Mouse (Mus musculus) heart, adult 11 months (tissue): ENCODE results near the gene Bicc1.

Experiments
- DNase-seq: peaks from one replicate; pipeline ENCODE4 v3.0.0; 2022

Gene Bicc1

DNA sequence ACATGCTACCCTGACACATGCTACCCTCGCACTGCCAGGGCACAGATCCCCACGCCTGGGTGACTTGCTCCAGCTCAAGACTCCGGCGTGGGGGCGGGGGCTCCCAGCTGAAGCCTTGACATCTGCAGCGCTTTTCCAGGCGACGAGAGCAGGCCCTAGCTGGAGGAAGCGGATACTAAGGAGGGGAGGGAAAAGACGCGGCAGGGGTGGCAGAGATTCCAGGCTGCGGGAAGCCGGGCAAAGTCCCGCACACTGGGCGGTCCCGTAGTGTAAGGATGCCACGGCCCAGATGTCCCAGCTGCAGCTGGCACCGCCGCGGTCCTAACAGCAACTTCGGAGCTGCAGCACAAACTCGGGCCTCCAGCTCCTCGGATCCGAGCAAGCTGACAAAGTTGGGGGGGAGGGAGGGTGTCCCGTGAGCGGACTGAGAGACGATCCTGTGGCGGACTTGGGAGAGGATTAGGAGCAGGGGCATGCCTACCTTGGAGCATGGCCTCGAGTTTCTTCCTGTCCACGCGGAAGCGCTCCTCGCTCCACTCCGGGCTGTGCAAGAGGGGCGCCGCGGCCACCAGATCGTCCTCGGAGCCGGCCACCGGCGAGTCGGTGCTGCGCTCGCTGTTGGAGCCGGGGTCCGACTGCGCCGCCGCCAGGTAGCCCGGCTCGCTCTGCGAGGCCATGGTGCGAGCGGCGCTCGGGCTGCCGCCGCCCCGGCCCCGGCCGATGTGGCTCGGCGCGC, 392 bp downstream of the Bicc1 start:
- peak; percentile 98 for DNase-seq

DNA sequence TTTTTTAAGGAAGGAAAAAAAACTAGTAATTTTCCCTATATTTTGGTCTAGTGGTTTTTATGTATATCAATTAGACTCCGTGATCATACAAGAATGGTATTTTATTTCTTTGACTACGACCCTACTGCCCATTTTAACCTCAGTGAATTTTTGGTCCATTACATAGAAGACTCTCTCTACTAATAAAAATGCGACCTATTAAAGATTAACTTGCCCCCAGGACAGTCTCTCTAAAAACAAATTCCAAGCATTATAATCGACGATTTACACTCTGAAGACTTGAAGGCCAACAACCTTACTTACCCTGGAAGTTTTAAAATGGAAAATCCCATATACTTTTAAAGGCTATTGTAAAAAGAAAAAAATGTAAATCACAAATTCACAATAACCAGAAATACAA, 2.9 kb downstream of the Bicc1 start:
- DNase-seq = no peak

DNA sequence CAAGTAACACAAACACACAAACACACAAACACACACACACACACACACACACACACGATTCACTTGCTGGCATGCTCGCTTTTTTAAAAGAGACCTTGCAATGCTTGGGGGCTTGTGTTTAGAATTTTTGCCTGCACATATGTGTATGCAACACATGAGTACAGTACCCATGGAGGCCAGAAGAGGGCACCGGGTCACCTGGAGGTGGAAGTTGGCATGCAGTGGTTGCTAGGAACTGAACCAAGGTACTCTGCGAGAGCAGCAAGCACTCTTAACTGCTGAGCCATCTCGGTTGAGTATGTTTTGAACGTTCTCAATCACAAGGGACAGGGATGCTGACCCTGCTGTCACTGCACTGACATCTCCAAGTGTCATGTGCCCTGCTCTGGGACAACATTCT, 5.9 kb downstream of the Bicc1 start:
- peak; percentile 86 for DNase-seq

DNA sequence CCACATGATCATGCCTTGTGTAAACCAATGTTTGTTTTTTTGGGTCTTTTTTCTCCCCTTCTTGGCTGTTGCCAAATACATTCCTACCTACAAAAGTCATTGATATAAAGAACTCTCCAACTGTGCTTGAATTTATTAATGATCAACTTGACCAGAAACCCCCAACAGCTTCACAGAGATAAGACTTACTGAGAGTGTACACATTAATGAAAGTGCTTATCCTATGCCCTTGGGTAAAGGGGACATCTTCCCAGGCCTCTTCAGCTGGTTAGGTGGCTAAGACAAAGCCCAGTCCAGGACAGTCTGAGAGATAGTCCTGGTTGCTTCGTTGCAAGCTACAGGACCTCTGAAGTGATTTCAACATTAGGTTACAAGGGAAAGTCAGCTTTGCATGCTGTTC, 6.4 kb downstream of the Bicc1 start:
- peak; percentile 27 for DNase-seq

DNA sequence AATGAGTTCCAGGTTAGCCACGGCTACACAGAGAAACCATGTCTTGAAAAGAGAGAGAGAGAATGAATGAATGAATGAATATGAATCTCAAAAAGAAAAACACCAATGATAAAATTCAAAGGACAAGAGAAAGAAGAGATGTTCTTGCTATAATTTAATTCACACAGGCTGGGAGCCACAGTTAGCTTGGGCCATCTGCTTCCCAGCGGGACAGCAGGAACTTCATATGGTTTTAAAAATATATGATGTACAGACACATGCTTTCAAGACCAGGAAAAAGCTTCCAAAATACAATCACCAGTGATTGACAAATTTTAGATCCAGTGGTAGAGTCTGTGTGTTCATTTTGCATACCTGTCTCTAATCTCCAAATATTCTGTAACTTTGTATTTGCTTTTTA, 9.0 kb downstream of the Bicc1 start:
- no peak for DNase-seq

DNA sequence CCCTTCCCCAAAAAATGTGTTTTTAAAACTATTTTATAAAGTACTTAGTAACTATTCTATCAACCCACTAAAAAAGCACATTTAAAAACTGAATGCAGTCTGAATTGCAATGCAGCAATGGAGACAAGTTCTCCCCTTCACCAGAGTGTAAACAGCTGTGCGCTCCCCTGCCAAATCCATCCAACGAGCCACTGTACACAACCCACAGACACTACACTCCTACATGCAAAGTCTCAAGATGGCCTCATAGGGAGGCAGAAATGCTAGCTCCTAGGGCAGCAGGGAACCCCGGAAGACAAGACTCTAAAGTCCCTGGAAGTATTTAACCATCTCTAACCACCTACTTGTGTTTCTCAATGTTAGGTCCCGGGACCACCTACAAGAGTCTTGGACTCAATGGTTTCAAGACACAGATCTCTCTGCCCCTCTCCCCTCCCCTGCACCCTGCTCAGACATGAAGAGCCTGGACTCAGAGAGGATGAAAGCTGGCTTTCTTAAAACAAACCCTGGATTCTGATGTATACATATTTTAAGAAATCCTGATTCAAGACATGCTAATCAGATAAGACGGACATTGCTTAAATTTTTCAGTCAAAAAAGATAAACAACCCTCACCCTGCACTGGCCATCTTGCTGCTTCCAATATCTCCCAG, 10.4 kb downstream of the Bicc1 start:
- peak; percentile 72 for DNase-seq

DNA sequence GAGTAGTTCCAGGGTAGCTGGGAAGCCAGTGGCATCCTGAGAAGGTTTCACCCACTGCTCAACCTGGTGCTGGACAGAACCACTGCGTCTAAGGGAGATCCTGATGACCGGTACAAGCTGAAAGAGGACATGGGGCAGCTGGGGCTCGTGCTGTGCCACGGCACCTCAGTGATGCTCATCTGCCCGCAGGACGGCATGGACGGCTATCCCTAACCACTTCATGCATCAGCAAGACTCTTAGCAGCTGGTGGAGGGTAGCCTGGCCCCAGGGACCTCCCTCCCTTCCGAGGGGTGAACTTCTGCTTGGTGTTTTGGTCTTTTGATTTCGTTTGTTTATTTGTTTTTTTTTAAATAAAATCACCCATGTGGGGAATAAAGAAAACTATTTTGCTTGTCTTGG, 11.3 kb downstream of the Bicc1 start:
- peak; percentile 85 for DNase-seq

DNA sequence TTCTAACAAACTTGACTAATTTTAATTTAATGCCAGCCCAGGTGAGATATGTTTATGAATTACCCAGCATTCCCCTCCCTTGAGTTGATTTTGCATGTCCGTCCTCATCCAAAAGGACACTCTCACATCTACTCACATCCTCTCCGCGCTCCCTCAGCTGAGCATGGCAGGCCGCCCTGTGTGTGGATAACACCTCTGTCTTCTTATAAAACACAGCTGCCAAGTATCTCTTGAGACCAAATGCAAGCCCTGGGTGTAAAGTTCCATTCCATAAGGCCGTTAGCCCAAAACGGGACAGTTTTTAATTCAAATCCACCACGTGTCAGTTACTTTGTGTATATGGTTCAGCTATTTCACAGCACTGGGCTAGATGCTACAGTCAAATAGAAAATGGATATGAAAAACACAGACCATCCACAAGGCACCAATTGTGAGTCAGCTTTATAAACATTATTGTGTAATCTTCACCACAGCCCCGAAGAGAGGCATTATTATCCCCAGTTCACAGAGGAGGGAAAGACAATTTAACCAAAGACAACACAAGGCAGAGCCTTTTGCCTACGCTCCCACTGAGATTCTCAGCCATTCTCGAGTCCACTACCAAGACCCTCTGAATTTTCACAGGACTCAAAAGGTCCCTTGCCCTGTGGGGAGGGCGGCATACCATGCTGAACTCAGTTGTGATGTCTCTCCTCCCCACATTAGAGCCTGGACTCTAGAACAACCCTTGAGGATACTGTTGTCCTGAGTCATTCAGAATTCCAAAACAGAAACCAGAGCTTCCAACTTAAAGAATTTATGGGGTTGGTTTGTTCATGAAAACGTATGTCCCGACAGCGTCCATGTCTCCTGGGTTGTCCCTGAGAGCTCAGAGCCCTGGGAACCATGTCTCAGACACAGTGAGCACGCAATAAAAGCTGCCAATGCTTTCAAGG, 12.6 kb downstream of the Bicc1 start:
- DNase-seq = peak; percentile 93

DNA sequence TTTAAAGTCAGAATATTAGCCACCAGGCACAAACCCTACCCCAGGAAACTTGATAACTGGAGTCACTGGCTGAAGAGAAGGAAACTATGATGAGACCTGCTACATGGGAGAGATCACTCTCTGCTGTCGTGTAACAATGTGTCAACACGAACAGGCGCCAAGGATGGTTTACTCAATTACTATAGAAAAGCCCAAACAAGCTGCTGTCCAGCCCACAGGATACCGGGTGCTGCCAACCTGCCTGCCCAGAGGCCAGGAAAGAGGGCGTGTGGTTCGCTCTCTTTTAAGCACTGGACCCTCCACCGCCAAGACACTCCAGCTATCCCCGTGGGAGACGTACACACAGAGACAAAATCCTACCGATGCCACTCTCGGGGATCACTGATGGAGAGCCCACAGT, 13.7 kb downstream of the Bicc1 start:
- DNase-seq = peak; percentile 91

DNA sequence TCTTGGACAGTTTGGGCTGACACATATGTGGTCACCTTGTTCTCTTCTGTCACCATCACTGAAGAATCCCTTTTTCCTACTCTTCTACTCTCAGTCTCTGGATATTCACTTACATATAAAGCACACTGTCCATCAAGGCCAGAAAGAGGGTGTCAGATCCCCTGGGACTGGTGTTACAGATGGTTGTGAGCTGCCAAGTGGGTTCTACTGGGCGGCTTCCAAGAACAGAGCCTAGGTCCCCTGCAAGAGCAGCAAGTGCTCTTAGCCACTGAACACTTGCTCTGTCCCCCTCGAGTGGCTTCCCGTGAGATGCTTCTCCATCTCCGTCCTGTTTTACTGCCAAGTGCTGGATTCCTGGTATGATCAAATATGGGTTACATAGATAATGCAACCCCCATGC, 15.3 kb downstream of the Bicc1 start:
- DNase-seq = peak; percentile 93

DNA sequence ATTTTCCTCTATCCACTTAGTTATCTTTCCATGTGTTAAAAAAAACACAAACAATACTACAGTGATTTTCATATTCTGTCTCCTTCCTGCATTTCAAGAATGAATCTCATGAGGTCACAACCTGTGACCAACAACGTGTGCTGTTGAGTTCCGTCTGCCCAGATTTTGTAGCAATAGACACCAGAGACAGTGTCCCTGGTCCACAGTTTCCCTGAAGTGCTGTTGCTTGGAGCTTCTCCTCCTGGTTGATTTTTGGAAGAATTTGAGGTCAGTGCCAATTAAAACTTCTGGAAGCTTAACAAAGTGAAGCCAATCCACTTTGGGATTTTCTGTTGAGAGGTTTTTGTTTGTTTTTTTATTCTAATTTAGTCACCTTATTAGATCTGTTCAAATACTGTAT, 16.9 kb downstream of the Bicc1 start:
- DNase-seq = peak; percentile 52

DNA sequence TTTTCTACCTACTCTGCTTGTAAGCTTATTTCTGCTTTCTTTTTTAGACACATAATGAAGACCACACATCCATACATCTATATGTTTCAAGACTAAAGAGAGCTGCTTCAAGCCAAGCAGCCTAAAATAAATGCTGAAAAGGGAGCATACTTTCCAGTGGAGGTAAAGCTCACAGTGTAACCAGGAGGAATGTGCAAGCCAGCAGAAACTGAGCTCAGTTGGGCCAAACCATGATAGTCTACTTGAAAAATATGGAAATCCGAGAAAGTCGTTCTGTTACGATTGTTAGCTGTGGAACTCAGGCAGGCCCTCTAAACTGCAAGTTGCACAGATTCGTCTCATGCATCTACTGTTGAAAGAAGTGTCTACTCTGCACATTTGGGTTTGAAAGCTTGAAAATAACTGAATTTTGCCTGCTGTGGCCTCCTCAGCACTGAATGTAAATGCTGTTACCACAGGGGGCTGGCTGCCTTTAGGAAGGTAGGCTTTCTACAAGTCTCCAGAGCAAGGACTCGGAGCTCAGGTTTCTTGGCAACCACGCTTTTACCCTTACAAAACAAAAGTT, 19.1 kb downstream of the Bicc1 start:
- peak; percentile 59 for DNase-seq

DNA sequence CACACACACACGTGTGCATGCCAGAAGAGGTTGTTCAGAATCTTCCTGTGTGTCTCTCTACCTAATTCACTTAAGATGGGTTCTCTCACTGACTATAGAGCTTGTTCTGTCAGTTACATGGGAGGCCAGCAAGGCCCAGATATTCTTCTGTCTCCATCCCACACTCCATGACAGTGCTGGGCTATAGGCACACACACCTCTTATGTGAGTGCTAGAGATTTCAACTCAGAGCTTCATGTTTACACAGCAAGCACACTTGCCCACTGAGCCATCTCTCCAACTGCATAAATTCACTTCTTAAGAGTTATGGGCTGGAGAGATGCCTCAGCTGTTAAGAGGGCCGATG, 20.7 kb downstream of the Bicc1 start:
- DNase-seq = peak; percentile 82

DNA sequence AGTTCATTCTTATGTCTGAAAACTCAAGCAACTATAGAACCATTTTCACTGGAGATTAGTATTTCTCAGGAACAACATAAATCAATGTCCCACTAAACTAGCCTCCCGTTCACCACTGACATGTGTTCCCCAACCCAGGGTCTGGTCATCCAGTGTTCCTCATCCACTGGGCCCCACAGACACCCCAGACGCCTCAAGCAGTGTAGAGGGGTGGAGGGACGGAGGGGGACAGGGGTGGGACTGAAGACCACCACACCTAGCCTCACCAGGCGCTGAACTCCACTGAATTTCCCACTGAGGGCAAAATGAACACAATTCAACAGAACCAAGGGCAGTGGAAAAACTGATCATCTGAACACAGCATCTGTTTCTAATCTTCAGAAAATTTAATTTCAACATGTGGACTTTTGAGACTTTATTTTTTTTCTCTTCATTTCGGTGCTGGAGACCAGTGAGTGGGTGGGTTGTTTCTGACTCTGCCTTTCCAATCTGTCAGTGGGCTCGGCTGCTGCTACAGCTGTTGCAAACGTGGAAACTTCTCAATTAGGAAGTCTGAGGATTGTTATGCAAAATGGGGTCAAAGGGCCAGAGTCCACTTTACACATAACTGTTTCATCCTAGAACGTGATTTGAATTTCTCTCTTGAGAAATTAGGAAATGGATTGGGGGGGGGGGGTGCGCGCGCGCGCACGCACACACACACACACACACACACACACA, 21.2 kb downstream of the Bicc1 start:
- DNase-seq = peak; percentile 79

DNA sequence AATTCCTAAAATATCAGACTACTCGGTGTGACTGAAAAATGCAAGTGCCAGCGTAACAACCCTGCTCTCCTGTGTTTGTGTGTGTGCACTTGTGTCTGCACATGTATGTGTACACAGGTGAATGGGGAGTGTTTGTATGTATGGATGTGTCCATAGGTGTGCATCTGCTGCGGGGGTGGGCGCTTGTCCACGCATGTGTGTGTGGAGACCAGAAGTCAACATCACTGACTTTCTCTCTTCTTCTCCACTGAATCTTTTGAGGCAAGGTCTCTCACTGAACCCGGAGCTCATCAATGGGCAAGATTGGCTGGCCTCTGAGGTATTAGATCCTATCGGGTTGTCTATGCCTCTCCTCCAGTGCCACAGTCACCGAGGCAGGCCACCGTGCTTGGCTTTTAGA, 21.9 kb downstream of the Bicc1 start:
- peak; percentile 80 for DNase-seq

DNA sequence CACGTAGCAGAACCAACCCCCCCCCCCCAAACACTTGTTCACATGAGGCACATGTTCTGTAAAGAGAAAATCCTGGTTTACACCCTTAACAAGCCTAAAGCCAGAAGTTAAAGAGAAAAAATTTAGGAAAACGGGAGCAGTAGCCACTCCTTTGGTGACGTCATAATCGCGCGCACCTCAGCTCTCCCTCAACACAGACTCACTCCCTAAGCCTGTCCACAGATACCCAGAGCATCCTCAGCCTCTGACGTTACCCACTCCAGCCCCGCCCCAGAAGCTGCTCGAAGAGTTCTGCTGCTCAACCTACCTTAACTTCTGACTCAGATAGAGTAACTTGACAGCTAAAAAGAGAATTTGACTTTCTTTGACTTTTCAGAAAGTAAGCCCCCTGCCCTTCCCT, 28.2 kb downstream of the Bicc1 start:
- DNase-seq = no peak

DNA sequence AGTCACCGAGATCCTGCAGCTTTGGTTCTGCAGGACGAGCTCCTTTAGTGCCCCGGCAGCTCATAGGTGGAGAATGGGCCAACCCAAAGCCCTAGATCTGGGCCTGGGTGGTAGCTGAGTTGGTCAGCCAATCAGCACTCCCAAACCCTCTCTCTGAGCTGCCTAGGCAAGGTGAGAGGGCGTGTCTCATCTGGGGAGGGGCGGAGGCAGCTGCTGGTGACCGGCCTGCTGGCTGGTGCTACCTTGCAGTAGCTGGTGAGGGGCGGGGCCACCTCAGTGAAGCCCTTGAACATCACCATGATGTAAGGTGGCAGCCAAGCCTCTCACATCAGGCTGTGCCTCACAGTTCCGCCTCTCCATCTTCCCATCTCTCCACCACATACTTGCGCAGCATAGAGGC, 29.2 kb downstream of the Bicc1 start:
- no peak for DNase-seq

DNA sequence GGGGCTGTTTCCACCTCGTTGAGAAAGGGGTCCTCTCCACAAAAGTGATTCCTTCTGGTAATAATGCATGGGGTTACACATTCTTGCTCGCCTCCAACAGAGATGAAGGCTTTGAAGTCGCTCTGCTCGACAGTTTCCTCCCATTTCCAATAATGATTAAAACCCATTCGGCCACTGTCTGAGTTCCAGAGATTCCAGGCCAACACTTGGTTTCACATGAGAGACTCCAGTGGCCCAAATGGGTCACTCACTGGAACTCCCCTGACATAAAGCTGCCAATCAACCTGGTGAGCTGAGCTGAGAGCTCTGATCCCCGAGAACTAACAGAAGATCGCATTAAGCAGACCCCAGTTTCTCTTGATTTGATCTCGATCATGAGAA, 31.6 kb downstream of the Bicc1 start:
- peak; percentile 78 for DNase-seq

DNA sequence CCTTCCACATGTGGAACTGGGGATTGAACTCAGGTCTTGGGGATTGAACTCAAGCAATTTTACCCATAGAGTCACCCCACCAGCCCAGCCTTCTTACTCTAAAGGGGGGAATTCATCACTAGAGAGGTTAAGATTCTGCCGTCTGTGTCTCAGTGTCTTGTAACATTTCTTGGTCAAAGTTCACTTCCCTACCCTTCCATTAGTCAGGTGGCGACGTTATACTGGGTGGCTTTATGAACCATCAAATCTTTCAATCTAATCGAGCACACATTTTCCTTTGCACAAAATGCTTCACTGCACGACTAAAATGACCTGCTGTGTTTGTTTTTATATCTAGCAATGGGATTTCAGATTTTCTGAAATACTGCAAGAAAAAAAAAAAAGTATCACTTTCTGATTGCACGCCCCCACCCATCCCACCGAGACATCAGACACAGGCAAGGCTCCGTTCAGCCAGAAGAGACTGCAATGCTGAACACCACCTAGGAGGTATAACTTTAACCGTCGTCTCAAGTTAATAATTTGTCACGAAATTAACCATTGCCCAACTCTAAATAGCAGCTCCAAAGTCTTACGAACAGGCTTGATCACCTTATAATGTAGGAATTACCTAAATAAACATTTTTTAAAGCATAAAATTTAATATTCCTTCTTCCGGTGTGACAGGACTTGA, 32.1 kb downstream of the Bicc1 start:
- DNase-seq = peak; percentile 29

DNA sequence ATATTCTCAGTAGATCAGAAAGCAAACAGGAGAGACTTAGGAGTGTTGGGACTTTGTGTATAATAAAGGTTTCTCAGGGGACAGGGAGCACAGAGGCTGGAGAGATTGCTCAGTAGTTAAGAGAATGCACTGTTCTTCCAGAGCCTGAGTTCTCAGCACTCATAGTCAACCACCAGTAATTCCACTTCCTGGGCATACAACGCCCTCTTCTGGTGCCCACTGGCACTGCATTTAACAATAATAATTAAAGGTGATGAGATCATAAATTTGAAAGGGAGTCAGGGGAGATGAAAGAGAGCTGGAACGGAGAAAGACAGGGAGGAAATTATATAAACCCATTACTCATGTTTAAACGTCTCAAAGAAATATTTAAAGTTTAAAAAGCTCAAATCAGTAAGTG, 35.5 kb downstream of the Bicc1 start:
- peak; percentile 53 for DNase-seq

DNA sequence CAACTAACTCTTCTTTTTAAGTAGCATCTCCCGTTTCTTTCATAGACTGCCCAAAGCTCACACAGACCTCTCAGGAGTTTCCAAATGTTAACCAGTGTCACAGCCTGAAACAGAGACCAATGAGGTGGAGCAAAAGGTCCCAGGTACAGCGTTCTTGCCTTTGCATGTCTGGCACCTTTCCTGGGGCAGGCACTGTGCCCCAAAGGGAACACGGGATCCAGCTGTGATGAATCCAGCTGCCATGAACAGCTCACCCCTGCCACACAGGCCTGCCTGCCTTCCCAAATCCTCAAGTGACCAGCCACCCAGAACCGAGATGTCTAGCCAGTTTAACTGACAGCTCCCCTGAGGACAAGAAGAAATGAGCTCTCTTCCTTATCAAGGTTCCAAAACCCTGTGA, 36.1 kb downstream of the Bicc1 start:
- DNase-seq = peak; percentile 91

DNA sequence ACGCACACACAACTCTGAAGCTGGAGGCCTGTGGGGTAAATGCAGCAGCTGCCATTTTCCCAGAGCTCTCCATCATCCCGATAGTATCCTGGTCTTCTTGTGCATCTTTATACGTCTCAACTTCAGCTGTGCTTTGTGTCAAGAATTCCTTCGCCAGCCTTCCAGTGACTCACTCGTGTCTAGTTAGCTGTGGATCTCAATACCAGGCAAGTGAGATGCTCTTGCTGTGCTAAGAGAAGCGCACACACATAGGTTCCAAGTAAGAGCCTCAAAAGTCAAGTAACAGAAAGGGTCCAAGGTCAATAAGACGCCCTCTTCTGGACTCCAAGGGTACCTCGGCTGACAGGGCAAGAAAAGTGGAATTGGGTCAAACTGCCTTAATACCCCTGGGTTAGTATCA, 37.0 kb downstream of the Bicc1 start:
- peak; percentile 72 for DNase-seq
